Mouse (Mus musculus): ENCODE results near the gene Cog4.
A peak's percentile ranks its signal among the peaks of the same experiment; 100 is the strongest.
"Not testable (repeated sequence)": the region's sequence is repeated elsewhere in the genome, so short reads cannot be mapped to it uniquely, and the experiment has no call there.

Gene Cog4

DNA sequence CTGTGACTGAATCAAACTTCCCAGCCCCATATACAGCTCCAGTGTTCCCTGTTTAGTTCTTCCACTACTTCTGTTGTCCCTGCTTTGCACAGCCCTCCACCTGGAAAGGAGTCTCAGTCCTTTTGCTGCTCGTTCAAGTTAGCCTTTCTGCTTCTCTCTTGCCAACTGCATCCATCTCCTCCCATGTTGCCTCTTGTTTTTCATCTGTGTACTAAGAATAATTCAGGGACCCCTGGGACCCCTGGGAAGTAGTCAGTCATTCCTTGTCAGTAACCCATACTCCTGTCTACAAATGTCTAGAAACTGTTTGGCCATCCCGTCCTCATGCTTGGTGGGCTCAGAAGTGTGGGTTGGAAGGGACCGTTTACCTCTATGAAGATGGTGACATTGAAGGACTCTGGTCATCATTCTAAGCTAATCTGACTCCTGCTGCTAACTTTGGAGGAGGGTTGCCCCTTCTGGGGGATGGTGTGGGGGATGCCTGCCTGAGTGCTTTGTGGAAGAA, 74.4 kb downstream of the Cog4 start:
- DNase-seq (ENCODE audit: extremely low read depth, low read depth): no peak

DNA sequence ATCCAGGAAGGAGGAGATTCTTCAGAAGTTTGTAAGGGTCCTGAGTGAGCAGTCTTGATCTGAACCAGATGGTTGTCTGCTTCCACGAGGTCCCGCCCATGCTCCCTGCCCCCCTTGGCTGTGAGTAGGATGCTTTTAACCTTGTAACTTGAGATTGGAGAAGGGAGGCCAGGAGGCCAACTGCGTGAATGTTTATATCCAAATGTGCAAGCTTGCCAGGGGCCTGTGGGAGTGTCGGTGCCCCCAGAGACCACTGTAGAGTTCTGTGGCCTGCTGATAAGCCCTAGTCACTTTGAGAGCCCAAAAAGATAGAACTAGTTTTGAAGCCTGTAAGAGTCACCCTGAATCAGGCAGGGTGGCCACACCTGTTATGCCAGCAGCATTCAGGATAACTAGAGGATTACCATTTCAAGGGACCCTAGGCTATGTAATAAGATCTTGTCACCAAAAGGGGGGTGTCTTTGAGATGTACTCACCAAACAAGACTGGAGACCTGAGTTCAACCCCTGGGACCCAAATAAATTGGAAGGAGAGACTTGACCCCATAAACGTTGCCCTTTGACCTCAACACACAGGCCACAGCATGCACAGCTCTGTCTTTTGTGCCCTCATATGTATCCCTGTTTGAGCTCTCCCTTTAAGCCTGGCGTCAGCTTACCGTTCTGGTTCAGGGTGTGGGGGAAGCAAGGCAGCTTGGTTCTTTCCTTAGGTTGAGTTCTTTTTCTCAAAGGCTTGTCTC, 75.3 kb downstream of the Cog4 start:
- DNase-seq (ENCODE audit: extremely low read depth, low read depth): peak; percentile 87

DNA sequence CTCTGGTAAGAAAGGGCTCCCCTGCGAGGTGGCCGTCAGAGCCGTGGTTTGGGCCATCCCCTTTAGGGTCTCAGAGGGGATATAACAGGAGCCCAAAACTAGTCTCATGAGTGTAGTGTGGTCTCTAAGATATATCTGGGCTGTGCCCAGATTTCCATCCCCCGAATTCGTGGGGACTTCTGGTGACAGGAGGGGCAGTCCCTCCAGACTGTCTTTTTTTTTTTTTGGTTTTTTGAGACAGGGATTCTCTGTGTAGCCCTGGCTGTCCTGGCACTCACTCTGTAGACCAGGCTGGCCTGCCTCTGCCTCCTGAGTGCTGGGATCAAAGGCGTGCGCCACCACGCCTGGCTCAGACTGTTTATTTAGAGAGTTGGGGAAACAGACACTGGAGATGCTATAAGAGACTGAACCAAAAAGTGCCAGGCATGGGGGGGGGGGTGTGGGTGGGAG, 79.3 kb downstream of the Cog4 start:
- DNase-seq (ENCODE audit: extremely low read depth, low read depth): no peak

DNA sequence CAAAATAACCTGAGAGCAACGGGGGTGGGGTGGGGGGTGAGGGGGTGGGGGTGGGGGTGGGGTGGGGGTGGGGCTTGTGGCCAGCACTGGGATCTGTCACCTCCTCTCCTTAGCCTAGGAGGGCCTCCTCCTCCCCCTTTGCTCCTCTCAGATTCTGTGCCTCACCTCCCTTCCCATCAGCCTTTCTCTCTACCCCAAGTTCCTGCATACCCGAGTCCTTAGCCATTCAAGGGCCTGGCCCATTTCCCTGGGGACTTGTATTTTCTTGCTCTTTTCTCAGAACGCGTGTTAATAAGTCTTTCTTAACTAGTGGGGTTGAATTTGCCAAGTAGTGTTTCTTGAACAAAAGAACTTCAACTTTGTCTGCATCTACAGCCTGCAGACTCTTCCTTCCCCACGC, 80.3 kb downstream of the Cog4 start:
- DNase-seq (ENCODE audit: extremely low read depth, low read depth): no peak

DNA sequence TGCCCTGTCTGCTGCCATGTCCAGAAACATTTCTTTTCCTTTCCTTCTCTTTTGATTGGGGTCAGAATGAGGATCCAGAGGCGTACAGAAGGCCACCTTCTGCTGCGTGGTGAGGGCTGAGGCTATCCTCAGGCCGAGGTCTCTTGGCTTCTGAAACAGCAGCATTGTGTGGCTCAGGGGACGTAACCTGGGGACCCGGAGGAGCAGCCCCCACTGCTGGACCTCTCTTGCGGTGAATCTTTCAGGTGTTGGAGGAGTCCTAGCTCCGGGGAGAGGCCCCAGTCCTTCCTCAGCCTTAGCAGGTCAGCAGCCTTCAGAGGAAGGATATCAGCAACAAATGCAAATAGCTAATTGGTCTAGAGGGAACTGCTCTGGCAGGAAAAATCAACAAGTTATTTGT, 82.0 kb downstream of the Cog4 start:
- DNase-seq (ENCODE audit: extremely low read depth, low read depth): no peak

DNA sequence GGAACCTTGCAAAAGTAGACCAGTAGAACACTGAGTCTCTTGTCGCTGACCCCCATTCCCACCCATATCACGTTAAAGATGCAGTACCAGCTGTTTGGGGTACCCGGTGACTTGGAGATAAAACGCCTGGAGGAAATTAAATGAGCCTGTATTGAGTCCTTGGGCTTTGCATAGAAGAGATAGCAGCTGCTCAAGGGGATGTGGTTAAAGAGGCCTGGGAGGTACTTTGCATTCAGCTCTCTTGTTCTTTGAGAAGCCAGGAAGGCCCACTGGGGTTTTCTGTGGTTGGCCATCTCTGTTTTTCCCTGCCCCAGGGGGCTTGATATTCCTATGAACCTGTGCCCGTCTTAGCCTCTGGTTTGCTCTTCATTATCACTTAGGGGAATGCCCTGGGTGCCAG, 82.7 kb downstream of the Cog4 start:
- DNase-seq (ENCODE audit: extremely low read depth, low read depth): peak; percentile 99

DNA sequence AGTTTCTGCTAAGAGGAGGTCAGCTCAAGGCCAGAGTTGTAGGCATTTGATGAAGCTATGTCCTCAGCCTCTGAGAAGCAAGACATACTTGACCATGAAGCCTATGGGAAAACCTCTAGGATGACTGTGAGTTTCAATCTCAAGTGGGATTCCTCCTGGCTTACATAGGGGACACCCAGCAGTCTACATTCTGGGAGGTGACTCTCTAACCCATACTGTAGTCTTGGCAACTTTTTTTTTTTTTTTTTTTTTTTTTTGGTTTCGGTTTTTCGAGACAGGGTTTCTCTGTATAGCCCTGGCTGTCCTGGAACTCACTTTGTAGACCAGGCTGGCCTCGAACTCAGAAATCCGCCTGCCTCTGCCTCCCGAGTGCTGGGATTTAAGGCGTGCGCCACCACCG, 83.3 kb downstream of the Cog4 start:
- DNase-seq (ENCODE audit: extremely low read depth, low read depth): not testable (repeated sequence)

DNA sequence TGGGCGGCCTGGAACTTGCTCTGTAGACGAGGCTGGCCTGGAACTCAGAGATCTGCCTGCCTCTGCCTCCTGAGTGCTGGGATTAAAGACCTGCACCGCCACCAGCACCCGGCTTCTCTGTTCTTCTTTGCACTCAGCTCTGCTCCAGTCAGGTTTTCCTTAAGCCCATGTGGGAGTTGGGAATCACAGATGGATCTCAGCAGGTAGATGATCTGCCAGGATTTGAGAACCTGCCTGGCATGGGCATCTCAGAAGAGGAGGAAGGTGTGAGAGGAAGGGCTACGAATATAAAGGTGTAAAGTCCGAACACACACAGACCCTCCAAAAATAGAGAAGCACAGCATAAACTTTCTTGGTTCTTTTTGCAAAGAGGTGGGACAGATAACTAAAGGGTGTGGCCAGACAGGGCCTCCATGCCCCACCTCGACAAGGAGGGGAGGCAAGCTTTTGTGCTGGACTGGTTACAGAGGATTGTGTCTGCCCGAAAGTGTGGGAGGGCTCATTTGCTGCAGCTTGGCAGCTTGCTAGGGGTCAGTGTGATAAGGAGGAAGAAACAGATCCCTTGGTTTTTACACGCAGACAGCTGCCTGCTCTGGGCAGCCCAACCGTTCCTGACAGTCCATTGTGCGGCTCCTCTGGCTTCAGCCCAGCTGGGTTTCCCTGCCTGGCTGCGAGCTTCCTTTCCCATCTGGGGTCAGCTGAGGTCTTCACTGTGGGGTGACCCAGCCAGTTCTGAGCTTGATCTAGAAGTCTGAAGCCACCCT, 85.0 kb downstream of the Cog4 start:
- DNase-seq (ENCODE audit: extremely low read depth, low read depth): peak; percentile 91
